Mouse (Mus musculus) megakaryocyte, embryonic 14.5 days (primary cell): ENCODE measurements around the gene Bub1b. TPM values are rescaled to one million over a fixed set of nuclear protein-coding genes. Genes with fewer than 3 reads are reported as not detected.
A peak's percentile ranks its signal among the peaks of the same experiment; 100 is the strongest.

Experiments used
- H3K27me3 ChIP-seq: replicated peaks from 2 replicates; pipeline ENCODE3; 2012; ENCODE audit warnings: inconsistent platforms
- H3K36me3 ChIP-seq: replicated peaks from 2 replicates; pipeline ENCODE3; 2012; ENCODE audit warnings: low read length, inconsistent platforms, mixed read lengths
- H3K4me1 ChIP-seq: 2 replicates; pipeline ENCODE4 v1.6.1; 2012; ENCODE audit warnings: inconsistent platforms
- H3K4me3 ChIP-seq: replicated peaks from 2 replicates; pipeline ENCODE3; 2012; ENCODE audit warnings: moderate library complexity, mild to moderate bottlenecking, inconsistent platforms
- H3K9me3 ChIP-seq: 2 replicates; pipeline ENCODE4 v1.6.1; 2012; ENCODE audit warnings: inconsistent platforms
- FLI1 ChIP-seq: IDR thresholded peaks from 2 replicates; pipeline ENCODE4 v1.6.1; 2012; ENCODE audit warnings: low read length, inconsistent platforms, mixed read lengths
- GATA1 ChIP-seq: IDR thresholded peaks from 3 replicates; pipeline ENCODE4 v1.6.1; 2012; ENCODE audit warnings: mixed read lengths, low read length, inconsistent platforms, borderline replicate concordance
- polyA plus RNA-seq: library from polyadenylated mRNA; stranded (reverse); fragments of >175 nt; gene quantifications from 2 replicates; pipeline ENCODE4 v1.2.3, GENCODE M21; 2012; ENCODE audit warnings: low replicate concordance; ENCODE audit not compliant: insufficient read depth

Bub1b gene
- polyA plus RNA-seq, 1 experiment, result 5.4 TPM

DNA sequence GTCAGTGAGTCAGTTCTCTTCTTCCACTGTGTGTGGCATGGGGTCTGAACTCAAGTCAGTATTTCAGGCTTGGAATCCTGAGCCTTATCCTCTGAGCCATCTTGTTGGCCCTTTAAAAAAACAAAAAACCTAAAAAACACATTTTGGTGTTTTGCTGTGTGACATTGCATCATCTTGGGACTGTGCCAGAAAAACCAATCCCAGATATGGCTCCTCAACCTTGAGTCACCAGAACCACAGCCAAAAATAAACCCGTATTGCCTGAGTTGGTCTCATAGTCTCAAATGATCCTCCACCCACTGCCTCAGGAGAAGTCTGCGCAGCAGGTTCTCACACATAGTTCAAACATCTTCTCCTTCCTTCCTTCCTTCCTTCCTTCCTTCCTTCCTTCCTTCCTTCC lies 27.1 kb upstream of the Bub1b start:
- Histone ChIP-seq H3K9me3 (no peaks in the 10 kb centered on the region), H3K4me1 (peaks cover 31% of the 10 kb centered on the region), H3K4me3 (no peak overlapping the region), H3K27me3 (peaks cover 5% of the 10 kb centered on the region), H3K36me3 (no peaks in the 10 kb centered on the region)
- TF ChIP-seq FLI1, result no peak
- no peak for TF ChIP-seq GATA1

DNA sequence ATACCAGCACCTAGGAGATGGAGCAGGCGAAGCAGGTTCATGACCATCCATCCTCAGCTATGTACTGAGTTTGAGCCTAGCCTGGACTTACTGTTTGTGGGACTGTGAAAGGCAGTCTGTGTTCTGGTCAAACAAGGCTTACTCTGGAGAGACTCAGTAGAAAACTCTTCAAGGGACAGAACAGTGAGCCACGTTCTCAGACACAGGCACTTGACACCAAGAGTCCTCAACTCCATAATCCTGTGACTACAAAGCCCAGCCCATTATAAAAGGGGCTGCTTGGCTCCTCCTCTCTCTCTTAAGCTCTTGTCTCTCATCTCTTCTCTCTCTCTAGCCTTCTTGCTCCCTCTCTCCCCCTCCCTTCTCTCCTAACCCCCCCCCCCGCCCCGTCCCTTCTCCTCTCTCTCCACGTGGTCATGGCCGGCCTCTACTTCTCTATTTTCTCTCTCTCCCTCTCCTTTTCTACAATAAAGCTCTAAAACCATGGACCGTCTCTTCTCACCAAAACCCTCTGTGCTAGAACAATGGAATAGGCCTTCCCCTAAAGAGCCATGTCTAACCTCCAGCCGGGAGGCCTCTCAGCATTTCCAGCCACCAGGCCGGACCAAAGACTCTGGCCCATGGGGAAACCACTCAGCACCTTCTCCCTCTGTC lies 25.7 kb upstream of the Bub1b start:
- TF ChIP-seq FLI1 (no peak), GATA1 (no peak)

DNA sequence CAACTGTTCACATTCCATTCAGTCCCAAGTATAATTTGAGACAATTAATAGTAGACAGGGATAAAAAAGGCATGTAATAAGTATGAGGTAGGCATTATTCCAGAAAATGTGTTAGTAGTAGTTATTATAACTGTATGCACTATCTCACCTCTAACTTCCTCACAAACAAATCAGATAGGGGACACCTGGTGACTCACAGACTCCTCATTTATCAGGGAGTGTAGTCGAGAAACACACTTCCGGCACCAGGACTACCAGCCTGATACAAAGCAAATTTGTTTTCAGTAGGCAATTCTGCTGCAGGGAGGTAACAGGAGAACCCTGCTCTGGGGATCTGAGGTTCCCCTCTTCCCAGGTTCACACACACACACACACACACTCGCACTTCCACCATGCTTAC lies 24.9 kb upstream of the Bub1b start:
- Histone ChIP-seq H3K4me1 (peaks cover 31% of the 10 kb centered on the region), H3K4me3 (no peak overlapping the region), H3K36me3 (no peaks in the 10 kb centered on the region), H3K9me3 (0 out of 2 replicates have a peak, but pooled peaks cover 3% of the 10 kb centered on the region), H3K27me3 (peaks cover 5% of the 10 kb centered on the region)
- TF ChIP-seq FLI1 (no peak), GATA1 (no peak)

More for the DNA sequence above, 25.7 kb upstream of the Bub1b start:
- Histone ChIP-seq H3K36me3 (no peaks in the 10 kb centered on the region), H3K4me3 (no peak overlapping the region), H3K4me1 (peaks cover 31% of the 10 kb centered on the region), H3K9me3 (0 out of 2 replicates have a peak, but pooled peaks cover 3% of the 10 kb centered on the region), H3K27me3 (peaks cover 5% of the 10 kb centered on the region)

DNA sequence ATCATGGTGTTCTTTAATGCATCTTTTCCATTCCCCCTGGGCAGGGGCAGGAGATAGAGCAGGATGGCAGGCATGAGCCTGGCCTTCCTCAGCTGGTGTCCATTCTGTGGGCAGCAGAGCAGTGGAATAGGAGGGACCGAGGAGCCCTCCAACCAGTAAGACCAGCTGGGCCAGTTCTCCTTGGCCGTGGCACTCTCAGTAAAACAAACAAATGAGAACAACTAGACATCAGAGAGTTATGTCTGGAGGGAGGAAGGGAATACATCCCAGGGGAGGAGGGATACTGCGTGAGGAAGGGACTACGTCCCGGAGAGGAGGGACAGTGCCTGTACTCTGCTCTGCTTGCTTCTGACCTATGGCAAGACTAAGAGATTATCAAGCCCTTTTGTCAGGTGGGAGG lies 12.0 kb upstream of the Bub1b start:
- peaks cover 27% of the 10 kb centered on the region for H3K9me3 ChIP-seq
- H3K4me1 ChIP-seq, result no peaks in the 10 kb centered on the region
- no peak for TF ChIP-seq FLI1
- TF ChIP-seq GATA1, result no peak
- no peak overlapping the region for H3K4me3 ChIP-seq
- no peaks in the 10 kb centered on the region for H3K36me3 ChIP-seq
- H3K27me3 ChIP-seq, result peaks cover 32% of the 10 kb centered on the region

DNA sequence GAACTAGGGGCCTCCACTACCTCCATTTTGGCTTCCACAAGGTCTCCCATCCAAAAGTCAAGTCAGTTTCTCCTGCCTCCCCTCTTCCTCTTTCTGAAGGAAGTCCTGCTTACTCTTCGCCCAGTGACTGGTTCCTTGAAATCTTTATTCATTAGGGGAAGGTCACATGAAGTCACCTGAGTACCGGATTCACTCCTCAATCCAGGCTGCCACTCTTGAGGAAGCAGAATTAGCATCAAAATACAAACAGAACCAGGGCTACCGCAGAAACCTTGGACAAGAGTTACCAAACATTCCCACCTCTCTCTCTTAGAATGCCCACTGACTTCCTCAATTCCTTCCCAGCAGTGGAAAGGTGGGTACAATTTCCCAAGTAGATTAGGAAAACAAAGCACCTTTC lies 10.3 kb upstream of the Bub1b start:
- no peaks in the 10 kb centered on the region for H3K4me1 ChIP-seq
- peaks cover 34% of the 10 kb centered on the region for H3K27me3 ChIP-seq
- no peak overlapping the region for H3K4me3 ChIP-seq
- no peak for TF ChIP-seq GATA1
- TF ChIP-seq FLI1, result no peak
- H3K9me3 ChIP-seq, result peaks cover 16% of the 10 kb centered on the region
- no peaks in the 10 kb centered on the region for H3K36me3 ChIP-seq

DNA sequence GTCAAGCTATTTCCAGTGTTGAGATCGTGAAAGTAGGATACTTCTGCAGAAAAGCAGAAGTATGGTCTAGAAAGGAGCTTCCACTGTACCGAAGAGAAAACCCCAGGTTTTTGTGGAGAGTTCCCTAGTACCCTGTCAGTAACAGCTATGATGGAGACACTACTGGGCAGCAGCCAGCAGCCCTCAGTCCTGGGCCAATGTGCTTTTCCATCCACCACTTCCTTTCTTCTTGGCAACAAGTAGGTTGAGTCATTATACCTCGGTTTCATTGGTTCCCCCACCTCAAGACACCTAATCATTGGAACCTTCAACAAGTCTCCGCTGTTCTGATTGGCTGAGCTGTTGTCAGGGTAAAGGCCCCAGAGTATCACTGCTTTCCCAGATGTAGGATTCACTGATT lies 6.9 kb upstream of the Bub1b start:
- H3K4me1 ChIP-seq, result no peaks in the 10 kb centered on the region
- TF ChIP-seq GATA1 (no peak), FLI1 (no peak)
- H3K27me3 ChIP-seq, result peaks cover 30% of the 10 kb centered on the region
- peaks cover 6% of the 10 kb centered on the region for H3K9me3 ChIP-seq
- H3K36me3 ChIP-seq, result no peaks in the 10 kb centered on the region
- no peak overlapping the region for H3K4me3 ChIP-seq

DNA sequence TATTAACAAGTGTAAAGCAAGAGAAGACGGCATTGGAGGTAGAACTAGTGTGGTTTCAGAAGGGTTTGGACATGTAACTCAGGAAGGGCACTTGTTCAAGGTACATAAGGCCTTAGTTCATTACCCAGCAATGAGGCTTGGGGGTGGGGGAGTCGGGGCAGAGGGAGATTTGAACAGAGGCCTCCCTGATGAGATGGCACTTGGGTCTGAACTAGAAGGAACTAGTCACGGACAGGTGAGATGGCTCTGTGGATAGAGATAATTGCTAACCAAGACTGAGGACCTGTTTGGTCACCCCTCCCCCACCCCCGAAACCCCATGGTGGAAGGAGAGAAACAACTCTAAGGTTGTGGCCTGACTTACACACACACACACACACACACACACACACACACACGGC lies 1.1 kb downstream of the Bub1b start:
- H3K4me1 ChIP-seq, result peaks cover 38% of the 10 kb centered on the region
- H3K27me3 ChIP-seq, result no peaks in the 10 kb centered on the region
- TF ChIP-seq GATA1, result no peak
- no peak for TF ChIP-seq FLI1
- peaks cover 42% of the 10 kb centered on the region for H3K36me3 ChIP-seq
- peak overlapping the region; percentile 99 for H3K4me3 ChIP-seq
- H3K9me3 ChIP-seq, result peaks cover 2% of the 10 kb centered on the region; the same call in 1 of the 2 replicates

DNA sequence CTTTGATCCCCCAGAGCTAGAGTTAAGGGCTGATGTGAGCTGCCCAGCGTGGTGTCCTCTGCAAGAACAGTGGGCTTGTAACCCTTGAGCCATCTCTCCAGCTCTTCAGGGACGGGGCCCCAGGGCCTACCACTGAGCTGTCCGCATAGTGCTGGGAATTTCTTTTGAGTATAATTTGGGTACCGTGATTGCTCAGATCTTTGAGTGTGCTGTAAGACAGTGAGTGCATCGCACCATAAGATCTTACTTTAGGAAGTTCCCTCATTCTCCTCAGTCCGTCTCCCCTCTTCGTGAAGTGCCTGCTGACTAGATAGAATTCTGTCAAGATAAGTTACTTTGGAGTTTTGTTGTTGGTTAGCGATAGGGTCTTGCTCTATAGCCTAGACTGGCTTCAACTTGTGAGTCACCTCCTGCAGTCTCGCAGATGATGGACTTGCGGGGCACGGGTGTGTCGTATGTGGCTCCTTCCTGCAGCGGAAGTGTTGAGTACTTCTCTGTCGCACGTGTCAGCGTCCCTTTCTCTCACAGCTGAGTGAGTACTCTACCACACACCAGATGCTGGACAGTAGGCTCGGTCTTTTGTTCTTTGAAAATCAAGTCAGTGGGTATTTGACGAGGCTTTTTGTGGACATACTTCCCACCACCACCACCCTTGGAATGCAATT lies 3.7 kb downstream of the Bub1b start:
- H3K36me3 ChIP-seq, result peaks cover 68% of the 10 kb centered on the region
- H3K27me3 ChIP-seq, result no peaks in the 10 kb centered on the region
- peaks cover 38% of the 10 kb centered on the region for H3K4me1 ChIP-seq
- TF ChIP-seq FLI1 (no peak), GATA1 (no peak)
- no peaks in the 10 kb centered on the region for H3K9me3 ChIP-seq
- no peak overlapping the region for H3K4me3 ChIP-seq

DNA sequence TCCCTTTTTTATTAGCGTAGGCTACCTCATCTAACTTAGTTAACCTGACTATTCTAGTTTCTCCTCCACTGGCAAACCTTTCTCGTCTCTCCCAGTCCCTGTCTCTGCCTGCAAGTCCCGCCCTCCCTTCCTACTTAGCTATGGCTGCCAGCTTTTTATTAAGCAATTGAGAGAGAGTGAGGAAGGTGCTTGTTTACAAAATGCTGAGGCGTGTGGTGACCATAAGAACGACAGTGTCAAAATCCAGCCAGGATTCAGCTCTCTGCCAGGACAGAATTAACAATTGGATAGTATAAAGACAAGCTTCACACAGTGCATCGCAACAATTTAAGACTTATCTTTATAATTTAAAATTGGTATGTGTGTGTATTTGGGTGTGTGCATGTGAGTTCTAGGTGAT lies 6.1 kb downstream of the Bub1b start:
- Histone ChIP-seq H3K4me1 (peaks cover 28% of the 10 kb centered on the region), H3K27me3 (no peaks in the 10 kb centered on the region), H3K36me3 (peaks cover 91% of the 10 kb centered on the region), H3K9me3 (no peaks in the 10 kb centered on the region), H3K4me3 (no peak overlapping the region)
- no peak for TF ChIP-seq FLI1
- TF ChIP-seq GATA1, result no peak

DNA sequence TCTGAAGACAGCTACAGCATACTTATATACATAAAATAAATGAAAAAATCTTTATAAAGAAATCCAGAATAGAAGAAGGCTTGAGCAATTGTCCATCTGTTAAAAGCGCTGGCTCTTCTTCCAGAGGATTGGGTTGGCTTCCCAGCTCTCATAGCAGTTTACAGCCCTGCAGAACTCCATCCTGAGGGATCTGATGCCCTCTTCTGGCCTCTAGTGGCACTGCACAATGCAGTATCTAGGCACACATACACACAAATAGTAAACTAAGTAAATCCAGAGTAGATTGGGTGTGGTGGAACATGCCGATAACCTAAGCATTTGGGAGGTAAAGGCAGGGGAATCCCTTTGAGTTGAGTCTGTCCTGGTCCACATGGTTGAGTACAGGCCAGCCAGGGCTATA lies 8.0 kb downstream of the Bub1b start:
- no peak overlapping the region for H3K4me3 ChIP-seq

DNA sequence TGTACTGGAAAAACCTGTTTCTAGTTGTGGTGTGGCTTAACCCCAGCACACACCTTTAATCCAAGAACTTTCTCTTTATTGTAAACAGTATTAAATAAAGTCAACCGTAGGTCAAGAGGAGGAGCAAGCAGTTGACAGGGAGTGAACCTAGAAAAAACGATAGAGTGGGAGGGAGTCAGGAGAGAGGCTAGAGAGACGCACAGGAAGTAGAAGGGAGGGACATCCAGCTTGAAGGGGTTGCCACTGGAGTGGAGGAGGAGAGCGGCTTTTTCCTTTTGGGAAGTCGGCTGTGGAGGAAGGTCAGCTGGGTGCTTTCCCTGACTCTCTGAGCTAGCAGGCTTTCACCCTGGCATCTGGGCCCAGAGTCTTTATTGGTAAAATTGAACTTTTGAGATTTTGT lies 9.0 kb downstream of the Bub1b start:
- Histone ChIP-seq H3K4me3 (no peak overlapping the region), H3K36me3 (peaks cover 93% of the 10 kb centered on the region), H3K27me3 (no peaks in the 10 kb centered on the region), H3K9me3 (no peaks in the 10 kb centered on the region), H3K4me1 (peaks cover 7% of the 10 kb centered on the region)
- TF ChIP-seq GATA1 (no peak), FLI1 (no peak)

More for the DNA sequence above, 8.0 kb downstream of the Bub1b start:
- Histone ChIP-seq H3K9me3 (no peaks in the 10 kb centered on the region), H3K36me3 (peaks cover 93% of the 10 kb centered on the region), H3K4me1 (peaks cover 14% of the 10 kb centered on the region), H3K27me3 (no peaks in the 10 kb centered on the region)
- TF ChIP-seq GATA1 (no peak), FLI1 (no peak)
